Mouse (Mus musculus): ENCODE measurements at regions not wholly inside any gene's neighbourhood (a gene's known extent, or its start where the extent isn't known, plus 50 kb on each side); places are given as distances from the start of the nearest gene placed in this dataset.
"Not testable (repeated sequence)": the region's sequence is repeated elsewhere in the genome, so short reads cannot be mapped to it uniquely, and the experiment has no call there.

DNA sequence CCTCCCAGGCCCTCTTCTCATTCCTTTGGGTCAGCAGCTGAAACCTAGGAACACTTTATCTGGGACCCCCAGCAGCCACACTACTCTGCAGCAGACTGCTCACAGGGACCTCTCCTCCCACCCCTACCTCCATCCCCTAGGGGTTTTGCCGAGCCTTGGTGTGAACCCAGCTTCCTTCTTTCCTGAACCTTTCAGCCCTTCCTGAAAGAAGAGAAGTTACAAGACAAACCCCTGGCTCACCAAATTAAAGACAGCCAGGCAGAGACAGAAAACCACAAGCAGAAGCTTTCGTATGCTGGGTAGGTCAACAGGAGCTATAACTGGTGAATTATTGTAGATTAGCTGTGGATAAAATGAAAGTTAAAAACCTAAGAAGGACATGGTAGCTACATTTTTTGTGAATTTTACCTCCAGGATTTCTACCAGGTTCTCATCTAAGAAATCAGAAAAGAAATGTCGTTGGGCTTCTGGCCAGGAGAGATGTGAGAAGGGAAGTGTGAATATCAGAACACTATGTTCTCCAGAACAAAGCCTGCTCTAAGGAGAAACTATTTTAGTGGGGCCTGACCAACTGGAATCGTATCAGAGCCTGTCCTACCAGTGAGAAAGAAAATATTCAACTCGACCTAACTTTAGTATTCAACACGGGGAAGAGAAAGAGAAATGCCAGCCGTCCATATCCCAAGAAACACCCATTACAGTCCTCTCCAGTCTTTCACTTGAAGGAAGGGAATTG, 147.4 kb downstream of the Snx18 start:
- no peak overlapping the region for H3K27ac ChIP-seq
- H3K4me3 ChIP-seq = no peak overlapping the region
- H3K4me1 ChIP-seq = no peaks in the 10 kb centered on the region
- no peak for DNase-seq (ENCODE audit: low spot score)
- 76% methylated on average over 7 of the region's 7 CpGs for WGBS
- H3K9me3 ChIP-seq (replicated peaks) = no peaks in the 10 kb centered on the region
- H3K36me3 ChIP-seq = no peaks in the 10 kb centered on the region
- H3K27me3 ChIP-seq (ENCODE audit: low read depth, poor library complexity, severe bottlenecking) = no peaks in the 10 kb centered on the region

DNA sequence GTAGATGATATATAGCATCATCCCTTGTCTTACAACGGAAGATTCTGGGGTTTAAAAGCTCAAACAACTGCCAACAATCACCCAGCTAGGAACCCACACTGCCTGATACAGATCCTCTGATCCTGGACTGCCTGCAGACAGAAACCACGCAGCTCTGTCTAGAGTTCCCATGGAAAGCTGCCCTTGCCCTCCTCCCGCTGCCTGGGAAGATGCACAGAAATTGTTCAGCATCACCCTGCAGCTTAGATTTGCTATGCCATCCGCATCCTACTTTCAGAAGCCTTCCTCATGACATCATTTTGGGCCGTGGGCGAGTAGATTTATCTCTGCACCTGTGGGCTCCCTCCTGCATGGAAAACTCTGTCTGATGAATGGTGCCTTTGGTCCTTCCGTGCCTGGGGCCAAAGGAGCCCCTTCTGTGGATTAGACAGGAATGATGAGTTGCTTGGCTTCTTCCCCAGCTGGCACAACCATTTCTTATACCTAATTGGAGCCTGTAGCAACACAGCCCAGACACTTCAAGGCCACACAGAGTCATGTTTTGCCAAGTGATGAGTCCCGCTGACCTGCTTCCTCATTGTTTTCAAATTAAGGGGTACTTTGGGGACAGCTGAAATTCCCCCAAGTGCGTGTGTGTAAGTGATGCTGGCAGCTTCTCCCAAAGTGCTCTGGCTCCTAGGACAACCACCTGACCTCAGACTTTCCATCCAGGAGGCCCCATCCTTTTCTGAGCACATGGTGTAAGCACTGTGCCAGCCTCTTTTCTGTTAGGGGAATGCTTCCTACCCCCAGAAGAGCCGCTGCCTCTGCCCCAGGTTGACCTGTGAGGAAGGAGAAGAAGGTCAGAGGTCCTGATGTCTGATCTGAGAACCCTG, 153.9 kb downstream of the Snx18 start:
- WGBS = 79% methylated on average over 10 of the region's 10 CpGs
- no peak overlapping the region for H3K27ac ChIP-seq
- DNase-seq (ENCODE audit: low spot score) = no peak
- H3K27me3 ChIP-seq (ENCODE audit: low read depth, poor library complexity, severe bottlenecking) = no peaks in the 10 kb centered on the region
- H3K9me3 ChIP-seq (replicated peaks) = no peaks in the 10 kb centered on the region
- no peak overlapping the region for H3K4me3 ChIP-seq
- H3K36me3 ChIP-seq = no peaks in the 10 kb centered on the region
- H3K4me1 ChIP-seq = no peaks in the 10 kb centered on the region

DNA sequence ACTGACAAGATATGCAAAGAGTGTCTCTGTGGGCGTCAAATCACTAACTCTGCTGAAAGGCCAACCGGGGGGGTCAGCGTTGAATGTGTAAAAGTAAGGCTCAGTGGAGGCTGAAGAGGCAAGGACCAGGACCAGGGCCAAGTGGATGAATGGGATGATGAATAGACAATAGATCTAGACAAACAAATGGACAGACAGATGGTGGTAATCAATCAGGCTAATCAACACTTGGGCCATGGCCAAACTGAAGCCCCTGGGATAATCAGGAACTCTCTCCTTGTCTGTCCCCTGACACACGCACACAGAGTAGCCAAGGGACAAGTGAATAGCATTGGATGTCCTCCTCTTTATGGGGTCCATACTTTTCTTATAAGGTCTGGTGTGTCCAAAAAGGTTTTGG, 154.9 kb downstream of the Snx18 start:
- Histone ChIP-seq H3K9me3 (replicated peaks) (no peaks in the 10 kb centered on the region), H3K36me3 (no peaks in the 10 kb centered on the region), H3K27ac (no peak overlapping the region), H3K4me1 (no peaks in the 10 kb centered on the region), H3K27me3 (ENCODE audit: low read depth, poor library complexity, severe bottlenecking) (no peaks in the 10 kb centered on the region), H3K4me3 (no peak overlapping the region)
- 72% methylated on average over 4 of the region's 4 CpGs for WGBS
- no peak for DNase-seq (ENCODE audit: low spot score)

DNA sequence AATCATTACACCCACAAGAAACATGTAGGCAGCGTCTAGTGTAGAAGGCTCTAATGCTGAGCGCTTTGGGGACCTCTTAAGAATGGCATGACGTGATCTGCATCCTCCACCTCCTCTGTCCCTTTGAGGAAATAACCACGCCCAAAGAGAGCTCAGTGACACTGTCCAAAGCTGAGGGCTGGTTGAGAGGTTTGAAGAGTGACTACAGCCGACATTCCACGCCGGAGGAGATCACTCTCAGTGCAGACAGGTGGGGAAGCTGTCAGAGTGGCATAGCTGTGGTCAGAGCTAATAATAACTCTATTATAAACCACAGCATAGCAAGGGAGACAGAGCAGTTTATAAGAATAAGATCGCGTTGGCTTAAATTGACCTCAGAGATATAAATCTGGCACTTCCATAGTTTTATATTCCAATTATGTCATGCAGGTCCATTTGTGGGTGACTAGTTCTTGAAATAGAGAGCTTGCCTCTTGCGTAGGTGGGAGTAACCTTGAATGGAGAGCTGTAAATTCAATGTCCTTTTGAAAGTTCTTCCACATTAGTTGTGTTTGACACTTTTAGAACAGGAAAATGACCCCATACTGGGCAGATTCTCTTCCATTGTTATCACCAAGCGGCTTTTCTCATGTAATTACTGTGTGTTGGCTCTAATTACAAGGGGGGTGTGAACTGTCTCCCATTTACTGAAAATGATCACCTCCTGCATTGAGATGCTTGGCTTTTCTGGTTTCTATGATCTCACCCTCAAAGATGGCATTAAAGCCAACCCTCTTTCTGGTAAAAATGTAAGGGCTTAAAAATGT, 161.7 kb downstream of the BC067074 start:
- H3K4me1 ChIP-seq = no peaks in the 10 kb centered on the region
- no peak for DNase-seq (ENCODE audit: low spot score)
- H3K27me3 ChIP-seq (ENCODE audit: low read depth, poor library complexity, severe bottlenecking) = no peaks in the 10 kb centered on the region
- no peaks in the 10 kb centered on the region for H3K9me3 ChIP-seq (replicated peaks)
- H3K36me3 ChIP-seq = no peaks in the 10 kb centered on the region
- 69% methylated on average over 11 of the region's 11 CpGs for WGBS
- no peak overlapping the region for H3K4me3 ChIP-seq
- no peak overlapping the region for H3K27ac ChIP-seq

DNA sequence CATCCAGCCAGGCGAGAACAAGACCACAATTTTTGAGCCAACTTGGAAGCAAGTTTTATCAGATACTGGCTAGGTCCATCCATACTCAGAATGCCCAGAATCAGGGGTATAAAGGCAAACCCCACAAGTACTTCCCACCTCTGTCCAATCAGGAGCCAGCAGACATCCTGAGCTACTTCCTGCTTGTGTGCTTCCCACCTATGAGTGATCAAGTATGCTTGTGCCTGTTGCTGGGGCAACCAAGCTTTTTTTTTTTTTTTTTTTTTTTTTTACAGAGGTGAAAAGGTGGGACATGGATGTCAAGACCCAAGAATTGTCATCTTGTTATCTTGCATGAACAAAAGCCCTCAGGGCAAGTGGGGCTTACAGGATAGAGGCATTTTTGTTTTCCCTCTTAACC, 155.4 kb downstream of the BC067074 start:
- H3K27ac ChIP-seq = no peak overlapping the region
- DNase-seq (ENCODE audit: low spot score) = no peak
- no peaks in the 10 kb centered on the region for H3K36me3 ChIP-seq
- WGBS = 92% methylated on average over 1 of the region's 1 CpGs
- no peak overlapping the region for H3K4me3 ChIP-seq
- no peaks in the 10 kb centered on the region for H3K4me1 ChIP-seq
- H3K27me3 ChIP-seq (ENCODE audit: low read depth, poor library complexity, severe bottlenecking) = no peaks in the 10 kb centered on the region
- no peaks in the 10 kb centered on the region for H3K9me3 ChIP-seq (replicated peaks)

DNA sequence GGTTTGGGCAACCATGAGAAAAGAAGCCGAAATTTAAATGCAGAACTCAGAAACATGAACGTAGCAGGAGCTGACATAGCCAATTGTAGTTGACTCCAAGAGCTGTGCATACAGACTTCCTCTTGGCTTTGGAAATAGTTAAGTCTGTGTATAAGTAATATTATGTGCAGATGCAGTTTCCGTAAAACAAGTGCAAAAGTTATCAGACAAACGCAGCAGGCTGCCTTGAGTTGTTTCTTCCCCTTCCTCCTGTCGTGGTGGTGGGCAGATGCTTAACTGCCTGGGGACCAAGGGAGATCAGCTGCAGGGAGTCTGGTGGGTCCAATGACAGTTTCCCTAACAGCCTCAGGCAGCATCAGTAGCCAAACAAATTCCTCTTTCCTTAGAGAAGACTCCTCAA, 153.3 kb downstream of the BC067074 start:
- no peak overlapping the region for H3K4me3 ChIP-seq
- H3K9me3 ChIP-seq (replicated peaks) = no peaks in the 10 kb centered on the region
- 0 out of 2 replicates have a peak, but pooled peaks cover 3% of the 10 kb centered on the region for H3K4me1 ChIP-seq
- H3K27me3 ChIP-seq (ENCODE audit: low read depth, poor library complexity, severe bottlenecking) = no peaks in the 10 kb centered on the region
- no peaks in the 10 kb centered on the region for H3K36me3 ChIP-seq
- no peak overlapping the region for H3K27ac ChIP-seq
- WGBS = 87% methylated on average over 5 of the region's 5 CpGs
- DNase-seq (ENCODE audit: low spot score) = no peak

DNA sequence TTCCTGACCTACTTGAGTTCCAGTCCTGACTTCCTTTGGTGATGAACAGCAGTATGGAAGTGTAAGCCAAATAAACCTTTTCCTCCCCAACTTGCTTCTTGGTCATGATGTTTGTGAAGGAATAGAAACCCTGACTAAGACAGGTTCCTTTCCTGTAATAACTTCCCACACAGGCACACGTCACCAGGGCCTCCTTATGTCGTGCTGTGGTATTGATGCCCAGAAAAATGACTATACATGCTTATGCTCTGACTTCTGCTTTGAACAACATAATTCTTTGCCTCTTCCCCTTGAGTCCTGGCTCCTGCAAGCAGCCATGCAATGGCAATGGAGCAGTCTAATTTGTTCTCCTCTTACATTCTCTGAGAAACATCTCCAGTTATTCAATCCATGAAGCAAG, 151.5 kb downstream of the BC067074 start:
- not testable (repeated sequence) for H3K36me3 ChIP-seq; H3K4me3 ChIP-seq; DNase-seq (ENCODE audit: low spot score); H3K9me3 ChIP-seq (replicated peaks); H3K4me1 ChIP-seq; H3K27me3 ChIP-seq (ENCODE audit: low read depth, poor library complexity, severe bottlenecking); H3K27ac ChIP-seq
- WGBS = 90% methylated on average over 2 of the region's 2 CpGs

DNA sequence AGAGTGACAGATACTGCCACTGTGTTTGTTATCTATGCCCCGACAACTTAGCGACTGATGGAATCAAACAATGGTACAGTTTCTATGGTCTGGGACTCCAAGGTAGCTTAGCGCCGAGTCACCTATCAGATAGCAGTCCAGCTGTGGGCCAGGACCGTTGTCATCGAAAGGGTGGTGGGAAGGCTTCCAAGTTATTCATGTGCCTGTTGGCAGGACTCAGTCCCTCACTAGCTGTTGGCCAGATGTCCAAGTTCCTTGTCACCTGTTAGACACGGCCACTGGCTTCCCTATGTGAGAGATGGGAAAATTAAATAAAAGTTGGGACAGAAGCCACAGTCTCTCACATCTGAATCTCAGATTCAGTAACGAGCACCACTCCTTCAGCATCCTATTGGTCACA, 150.1 kb downstream of the BC067074 start:
- Histone ChIP-seq H3K9me3 (replicated peaks) (no peaks in the 10 kb centered on the region), H3K27me3 (ENCODE audit: low read depth, poor library complexity, severe bottlenecking) (no peaks in the 10 kb centered on the region), H3K27ac (no peak overlapping the region), H3K4me3 (no peak overlapping the region), H3K4me1 (0 out of 2 replicates have a peak, but pooled peaks cover 7% of the 10 kb centered on the region), H3K36me3 (no peaks in the 10 kb centered on the region)
- DNase-seq (ENCODE audit: low spot score) = no peak
- WGBS = 93% methylated on average over 8 of the region's 8 CpGs

DNA sequence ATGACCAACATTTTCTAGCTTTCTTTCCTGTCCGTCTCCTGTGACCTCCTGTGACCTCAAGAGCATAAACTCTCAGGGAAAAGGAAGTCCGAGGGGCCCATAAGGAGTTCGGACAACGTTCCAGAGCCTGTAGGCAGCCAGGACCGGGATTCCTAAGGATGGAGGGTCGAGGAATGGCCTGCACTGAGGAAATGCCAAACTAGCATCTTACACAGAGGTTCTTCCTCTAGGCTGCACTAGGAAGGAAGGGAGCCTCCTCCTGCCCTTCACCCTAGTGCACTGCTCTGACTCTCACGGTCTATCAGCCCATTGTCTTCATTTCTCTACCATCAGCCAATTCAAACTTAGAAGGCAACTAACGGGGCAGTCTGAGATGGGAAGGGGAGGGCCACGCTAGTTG, 149.2 kb downstream of the BC067074 start:
- no peak overlapping the region for H3K27ac ChIP-seq
- 0 out of 2 replicates have a peak, but pooled peaks cover 7% of the 10 kb centered on the region for H3K4me1 ChIP-seq
- no peak for DNase-seq (ENCODE audit: low spot score)
- H3K9me3 ChIP-seq (replicated peaks) = no peaks in the 10 kb centered on the region
- 63% methylated on average over 9 of the region's 9 CpGs for WGBS
- H3K27me3 ChIP-seq (ENCODE audit: low read depth, poor library complexity, severe bottlenecking) = no peaks in the 10 kb centered on the region
- H3K4me3 ChIP-seq = no peak overlapping the region
- H3K36me3 ChIP-seq = no peaks in the 10 kb centered on the region

DNA sequence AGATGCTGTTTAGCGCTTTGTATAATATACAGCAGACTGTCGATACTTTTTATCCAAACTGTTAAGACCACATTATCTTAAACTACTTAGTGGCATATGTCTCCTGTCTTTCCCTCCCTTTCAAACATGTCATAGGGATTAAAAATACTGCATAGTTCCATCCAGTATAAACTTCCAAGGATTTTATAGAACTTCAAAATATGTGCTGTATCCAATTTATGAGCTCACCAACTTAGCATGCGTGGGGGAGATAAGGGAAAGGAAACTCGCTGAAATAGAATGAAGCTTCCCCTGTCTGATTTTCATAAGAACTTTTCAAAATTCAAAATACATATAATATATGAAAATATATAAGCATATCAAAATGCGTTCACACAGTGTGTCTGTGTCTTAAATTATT, 147.2 kb downstream of the BC067074 start:
- Histone ChIP-seq H3K27ac (no peak overlapping the region), H3K9me3 (replicated peaks) (no peaks in the 10 kb centered on the region), H3K36me3 (no peaks in the 10 kb centered on the region), H3K4me1 (0 out of 2 replicates have a peak, but pooled peaks cover 7% of the 10 kb centered on the region), H3K4me3 (no peak overlapping the region), H3K27me3 (ENCODE audit: low read depth, poor library complexity, severe bottlenecking) (no peaks in the 10 kb centered on the region)
- DNase-seq (ENCODE audit: low spot score) = no peak
- WGBS = 91% methylated on average over 5 of the region's 5 CpGs

DNA sequence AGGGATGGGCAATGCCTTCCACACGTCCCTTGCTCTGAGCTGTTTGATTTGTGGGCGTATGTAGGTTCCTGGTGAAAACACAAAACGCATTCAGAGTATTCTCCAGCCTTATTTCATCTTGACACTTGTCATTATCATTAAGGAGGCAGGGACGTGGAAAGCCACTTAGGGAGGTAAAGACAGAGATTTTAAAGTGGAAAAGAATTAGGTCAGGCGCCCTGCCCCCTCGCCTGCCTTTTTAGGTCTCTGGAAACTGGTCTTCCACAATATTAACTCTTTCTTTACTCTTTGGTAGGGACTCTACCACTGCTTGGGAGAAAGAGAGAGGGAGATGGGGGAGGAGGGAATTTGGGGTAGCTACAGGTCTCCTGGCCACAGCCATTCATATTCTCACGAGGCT, 146.6 kb downstream of the BC067074 start:
- DNase-seq (ENCODE audit: low spot score) = no peak
- Histone ChIP-seq H3K36me3 (no peaks in the 10 kb centered on the region), H3K4me1 (0 out of 2 replicates have a peak, but pooled peaks cover 7% of the 10 kb centered on the region), H3K27ac (no peak overlapping the region), H3K9me3 (replicated peaks) (no peaks in the 10 kb centered on the region), H3K4me3 (no peak overlapping the region), H3K27me3 (ENCODE audit: low read depth, poor library complexity, severe bottlenecking) (no peaks in the 10 kb centered on the region)
- WGBS = 41% methylated on average over 7 of the region's 7 CpGs

DNA sequence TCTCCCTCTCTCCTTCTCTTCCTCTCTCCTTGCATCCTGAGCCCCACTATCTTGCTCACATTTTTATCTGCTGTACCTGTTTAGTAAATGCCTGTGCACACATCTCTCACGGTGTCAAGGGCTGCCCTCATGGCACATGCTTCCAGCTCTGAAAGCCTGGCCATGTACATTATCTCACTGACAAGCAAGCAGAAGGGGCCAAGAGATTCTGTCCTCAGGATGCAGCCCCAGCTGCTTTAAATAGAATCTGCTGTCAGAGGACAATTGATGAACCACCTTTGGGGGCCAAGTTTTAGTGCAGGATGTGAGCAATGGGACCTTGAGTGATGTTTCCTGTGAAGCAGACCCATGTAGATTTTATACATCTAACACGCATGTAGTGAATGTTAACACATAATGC, 145.9 kb downstream of the BC067074 start:
- 67% methylated on average over 2 of the region's 2 CpGs for WGBS
- H3K4me1 ChIP-seq = 0 out of 2 replicates have a peak, but pooled peaks cover 7% of the 10 kb centered on the region
- H3K27me3 ChIP-seq (ENCODE audit: low read depth, poor library complexity, severe bottlenecking) = no peaks in the 10 kb centered on the region
- DNase-seq (ENCODE audit: low spot score) = no peak
- no peak overlapping the region for H3K4me3 ChIP-seq
- no peaks in the 10 kb centered on the region for H3K9me3 ChIP-seq (replicated peaks)
- H3K27ac ChIP-seq = no peak overlapping the region
- H3K36me3 ChIP-seq = no peaks in the 10 kb centered on the region

DNA sequence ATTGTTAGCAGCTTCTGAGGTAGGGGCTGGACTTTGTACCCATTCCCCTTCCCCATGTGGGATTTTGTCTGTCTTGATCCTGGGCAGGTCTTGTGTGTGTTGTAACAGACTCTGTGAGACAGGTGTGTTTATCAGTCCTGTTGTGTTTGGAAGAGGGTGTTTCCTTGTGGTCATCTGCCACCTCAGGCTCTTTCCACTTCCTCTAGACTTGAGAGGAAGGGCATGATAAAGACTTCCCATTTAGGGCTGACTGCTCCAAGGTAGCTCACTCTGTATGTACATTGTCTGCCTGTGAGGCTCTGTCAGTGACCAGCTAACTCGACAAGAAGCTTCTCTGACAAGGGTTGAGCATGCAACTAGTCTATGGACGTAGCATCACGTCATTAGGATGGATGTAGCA, 143.3 kb downstream of the BC067074 start:
- no peaks in the 10 kb centered on the region for H3K27me3 ChIP-seq (ENCODE audit: low read depth, poor library complexity, severe bottlenecking)
- no peak overlapping the region for H3K4me3 ChIP-seq
- no peaks in the 10 kb centered on the region for H3K36me3 ChIP-seq
- 0 out of 2 replicates have a peak, but pooled peaks cover 4% of the 10 kb centered on the region for H3K4me1 ChIP-seq
- DNase-seq (ENCODE audit: low spot score) = no peak
- H3K27ac ChIP-seq = no peak overlapping the region
- WGBS = 91% methylated on average over 3 of the region's 3 CpGs
- H3K9me3 ChIP-seq (replicated peaks) = no peaks in the 10 kb centered on the region

Measured in limb, embryonic 10.5 days (tissue).